Mouse (Mus musculus) gastrocnemius, postnatal 10 days (tissue): ENCODE data around the gene Spg11. TPM values are rescaled to one million over a fixed set of nuclear protein-coding genes. Genes with fewer than 3 reads are reported as not detected.

Source experiments
- DNase-seq: peaks from one replicate; pipeline ENCODE4 v3.0.0; 2021; ENCODE audit warnings: mixed read lengths
- long read RNA-seq, 2 experiments: library from polyadenylated mRNA; stranded (forward); transcript quantifications; one replicate each; pipeline ENCODE4 v2.0.0; 2021
- total RNA-seq, 2 experiments: library from RNA; stranded (reverse); gene quantifications; 2 replicates each; pipeline ENCODE4 v1.2.3; 2021

Spg11 gene
- total RNA-seq = 1 to 10 TPM; 7.6 to 8.9 TPM
- long read RNA-seq, experiment 1, full-length matches to known transcripts = 7 of 14 reads
- long read RNA-seq, experiment 1, partial matches to known transcripts = 5 of 14 reads
- long read RNA-seq, experiment 1, other reads (novel, unspliced or antisense) = 2 of 14 reads
- long read RNA-seq, experiment 2, full-length matches to known transcripts = 3 of 9 reads
- long read RNA-seq, experiment 2, partial matches to known transcripts = 2 of 9 reads
- long read RNA-seq, experiment 2, other reads (novel, unspliced or antisense) = 4 of 9 reads

DNA sequence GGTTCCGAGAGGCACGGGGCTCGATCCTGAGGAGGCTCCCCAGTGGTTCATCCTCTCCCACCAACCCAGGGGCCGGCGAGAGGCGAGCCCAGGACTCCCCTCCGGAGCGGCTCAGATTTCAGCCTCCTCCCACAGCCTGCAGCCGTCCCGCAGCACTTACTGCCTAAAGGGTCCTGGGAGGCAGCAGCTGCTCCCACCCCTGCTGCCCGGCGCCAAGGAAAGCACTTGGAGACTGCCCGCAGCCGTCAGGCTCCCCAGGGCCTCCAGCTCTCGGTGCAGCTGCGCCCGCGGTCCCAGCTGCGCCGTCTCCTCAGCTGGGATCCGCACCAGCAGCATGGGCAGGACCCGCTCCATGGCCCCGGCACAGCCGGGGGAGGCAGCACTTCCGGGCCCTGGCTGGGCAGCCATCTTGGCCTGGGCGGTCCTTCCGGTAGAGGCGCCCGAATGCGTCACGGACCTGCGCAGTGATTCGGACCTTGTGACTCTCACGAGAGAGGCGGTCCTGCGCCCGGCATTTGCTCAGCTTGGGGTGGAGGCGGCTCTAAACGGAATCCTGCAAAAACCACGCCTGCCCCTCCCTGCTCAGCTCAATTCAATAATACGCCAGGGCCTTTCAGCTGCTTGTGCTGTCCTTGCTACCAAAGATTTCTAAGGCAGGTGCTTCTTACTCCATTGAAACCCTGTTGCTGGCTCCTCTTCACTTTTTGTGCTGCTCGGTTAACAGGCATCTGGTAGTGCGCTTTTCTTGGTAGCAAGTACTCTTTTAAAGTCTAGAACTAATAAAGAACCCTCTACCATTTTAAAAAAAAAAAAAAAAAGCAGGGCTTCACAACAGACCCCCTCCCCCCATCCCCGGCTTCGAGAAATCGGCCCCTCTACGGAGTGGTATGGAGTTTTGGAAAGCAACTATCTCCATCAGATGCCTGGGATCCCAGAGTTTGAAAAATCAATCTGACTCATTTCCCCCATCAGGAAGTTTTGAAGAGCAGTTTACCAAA, at the start of gene Spg11:
Gene Spg11 (minus strand): TSS at position 426 of the 998 bp plus-strand sequence.
- peak; percentile 97 for DNase-seq

- DNase-seq = no peak
Observed at GRCm38 (mm10) chr2:122164293-122164692, 46.1 kb upstream of the Spg11 start.

DNA sequence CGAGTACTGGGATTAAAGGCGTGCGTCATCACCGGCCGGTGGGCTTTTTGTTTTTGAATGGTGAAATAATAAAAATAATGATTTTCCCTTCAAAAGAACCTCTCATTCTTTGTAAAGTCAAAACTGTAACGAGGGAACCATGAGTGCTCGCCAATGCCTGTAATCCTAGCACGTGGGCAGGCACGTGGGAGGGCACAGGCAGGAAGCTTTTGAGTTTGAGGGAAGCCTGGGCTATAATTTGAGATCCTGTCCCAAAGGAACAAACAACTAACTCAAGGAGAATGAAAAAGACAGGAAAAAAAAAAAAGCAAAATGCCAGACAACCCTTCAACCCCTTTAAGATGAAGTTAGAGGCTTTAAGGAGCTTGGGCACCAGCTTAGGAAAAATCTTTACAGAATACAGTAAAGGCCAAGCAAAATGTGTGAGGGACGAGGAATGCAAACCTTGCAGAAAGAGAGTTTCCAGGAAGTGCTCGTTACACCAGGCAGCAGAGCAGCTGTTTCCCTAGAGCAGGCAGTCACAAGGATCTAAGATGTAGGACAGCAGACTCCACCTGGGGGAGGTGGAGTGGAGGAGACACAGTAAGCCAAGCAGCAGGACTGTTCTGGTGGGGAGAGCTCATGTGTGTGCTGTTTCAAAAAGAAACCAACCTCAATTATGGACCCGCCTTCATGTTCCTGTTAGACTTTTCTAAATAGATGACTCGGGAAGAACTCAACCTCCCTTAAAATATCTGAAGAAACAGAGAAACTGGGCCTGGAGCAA, 45.4 kb upstream of the Spg11 start:
- no peak for DNase-seq

GRCm38 (mm10) chr2:122162529-122162928, 44.3 kb upstream of the Spg11 start:
- no peak for DNase-seq

- DNase-seq = no peak
Observed at GRCm38 (mm10) chr2:122161542-122161941, 43.4 kb upstream of the Spg11 start.

DNA sequence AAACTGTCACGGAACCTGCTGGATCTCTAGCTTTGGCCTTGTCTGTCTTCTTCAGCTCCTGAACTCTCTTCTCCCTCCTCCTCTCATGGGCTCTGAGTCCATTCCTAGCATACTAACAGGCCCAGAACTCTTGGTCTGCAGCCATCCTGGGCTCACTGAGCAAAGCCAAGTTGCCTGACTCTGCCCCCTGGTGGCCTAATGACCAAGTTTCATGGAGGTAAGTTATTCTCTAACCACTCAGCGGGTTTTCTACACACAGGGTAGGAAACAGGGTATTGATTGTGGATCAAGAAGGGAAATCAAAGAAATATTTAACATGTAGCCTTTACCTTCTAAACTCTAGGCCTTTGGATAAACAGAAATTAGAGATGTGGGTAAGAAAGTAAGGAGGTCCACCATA, 42.5 kb upstream of the Spg11 start, which contains the start of gene Trim69:
Gene Trim69 (plus strand): TSS at position 21 of the 400 bp plus-strand sequence.
- peak; percentile 91 for DNase-seq

DNA sequence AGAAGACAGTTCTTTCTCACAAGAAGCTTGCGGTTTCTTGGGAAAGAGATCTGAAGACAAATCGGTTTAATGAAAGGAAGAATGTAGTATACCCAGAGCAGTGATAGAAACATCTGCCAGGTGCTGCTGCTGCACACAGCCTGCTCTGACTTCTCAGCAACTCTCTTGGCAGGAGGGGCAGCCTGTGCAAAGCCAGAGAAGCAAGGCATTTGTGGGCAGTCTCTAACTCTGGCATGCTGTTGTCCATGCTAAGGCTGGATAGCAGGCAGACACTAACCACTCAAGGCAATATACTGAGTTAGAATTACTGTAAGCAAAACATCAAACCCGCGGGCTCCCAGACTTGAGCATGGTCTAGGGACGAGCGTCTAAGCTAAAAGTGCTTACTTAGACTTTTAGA, 41.5 kb upstream of the Spg11 start:
- no peak for DNase-seq

DNA sequence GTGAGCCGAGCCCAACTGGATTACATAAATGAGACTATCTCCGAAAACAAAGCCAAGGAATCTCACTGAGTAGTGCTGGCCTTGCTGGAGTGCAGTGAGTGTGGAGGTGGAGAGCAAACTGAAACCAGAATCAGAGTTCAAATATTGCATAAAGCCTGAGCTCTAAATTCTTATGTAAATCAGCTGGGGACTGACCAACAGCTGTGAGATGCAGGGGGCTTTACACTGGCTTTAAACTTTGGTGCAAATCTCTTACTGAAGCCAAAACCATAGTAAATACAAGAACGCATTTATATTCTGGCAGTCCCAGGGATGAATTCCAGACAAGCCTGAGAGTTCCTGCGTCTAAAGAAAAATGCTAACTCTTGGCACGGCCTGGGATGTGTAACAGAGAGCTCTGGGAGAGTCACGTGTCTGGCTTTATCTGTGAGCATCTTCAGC, 40.2 kb upstream of the Spg11 start:
- no peak for DNase-seq

DNA sequence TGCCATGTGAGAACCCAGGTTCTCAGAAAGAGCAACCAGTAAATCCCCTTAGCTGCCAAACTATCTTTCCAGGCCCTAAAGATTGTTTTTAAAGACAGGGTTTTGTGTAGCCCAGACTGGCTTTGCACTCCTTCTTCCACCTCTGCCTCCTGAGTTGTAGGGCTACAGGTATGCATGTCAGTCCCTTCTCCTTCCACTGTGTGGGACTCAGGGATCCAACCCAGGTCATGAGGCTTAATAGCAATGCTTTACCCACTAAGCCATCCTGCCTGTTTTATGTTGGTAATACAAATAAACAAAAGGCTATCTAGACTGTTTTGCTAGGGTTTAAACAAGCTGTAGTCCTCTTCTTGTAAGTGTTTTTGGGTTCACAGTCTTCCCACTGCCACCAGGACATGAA, 39.4 kb upstream of the Spg11 start:
- no peak for DNase-seq

GRCm38 (mm10) chr2:122156051-122156700, 38.0 kb upstream of the Spg11 start:
- DNase-seq = no peak

DNA sequence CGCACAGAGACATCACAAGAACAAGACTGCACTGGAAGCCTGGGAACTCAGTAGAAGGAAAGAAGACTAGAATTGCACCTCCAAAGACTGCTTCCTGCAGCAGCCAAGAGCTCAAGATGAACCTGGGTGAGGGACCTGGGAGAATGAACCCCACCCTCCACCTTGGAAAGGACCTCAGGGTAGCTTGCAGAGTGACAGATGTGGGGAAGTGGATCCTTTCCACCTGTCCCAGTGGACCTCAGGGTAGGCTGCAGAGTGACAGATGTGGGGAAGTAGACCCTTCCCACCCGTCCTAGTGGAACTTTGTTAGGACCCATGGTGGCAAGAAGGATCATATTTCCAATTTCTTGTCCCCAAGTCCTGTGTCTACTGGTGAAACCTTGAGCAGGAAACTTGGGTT, 37.1 kb upstream of the Spg11 start:
- DNase-seq = no peak

DNA sequence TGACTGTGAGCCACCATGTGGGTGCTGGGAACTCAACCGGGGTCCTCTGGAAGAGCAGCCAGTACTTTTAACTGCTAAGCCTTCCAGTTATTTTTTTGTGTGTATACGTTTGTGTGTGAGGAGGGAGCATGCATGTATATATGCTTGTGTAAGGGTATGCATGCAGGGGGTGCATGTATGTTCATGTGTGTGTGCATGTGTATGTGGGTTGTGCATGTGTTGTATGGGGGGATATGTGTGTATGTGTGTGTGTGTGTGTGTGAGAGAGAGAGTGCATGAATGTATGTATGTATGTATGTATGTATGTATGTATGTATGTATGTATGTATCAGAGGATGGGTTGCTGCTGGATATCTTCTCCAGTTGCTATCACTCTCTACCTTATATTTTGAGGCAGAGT, 36.3 kb upstream of the Spg11 start:
- DNase-seq = no peak

GRCm38 (mm10) chr2:122153681-122154365, 35.6 kb upstream of the Spg11 start:
- DNase-seq = no peak

DNA sequence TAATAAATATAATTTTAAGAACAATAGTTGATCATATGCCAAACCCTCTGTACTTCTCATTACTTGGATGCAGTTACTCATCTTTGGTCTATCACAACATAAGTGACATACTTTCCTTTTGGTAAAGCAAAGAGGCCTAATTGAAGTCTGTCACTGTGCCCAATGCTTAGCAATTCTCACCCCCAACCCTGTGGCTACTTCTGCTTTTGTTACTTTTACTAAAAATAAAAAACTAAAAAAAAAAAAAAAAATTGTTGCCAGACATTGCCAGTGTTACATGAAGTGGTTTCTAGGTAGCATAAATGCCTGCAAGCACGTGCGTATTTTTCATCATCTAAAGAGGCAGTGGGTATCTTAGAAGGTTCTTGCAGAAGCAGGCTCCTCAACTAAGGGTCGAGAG, 34.7 kb upstream of the Spg11 start:
- no peak for DNase-seq

GRCm38 (mm10) chr2:122151221-122151620, 33.0 kb upstream of the Spg11 start:
- no peak for DNase-seq

DNA sequence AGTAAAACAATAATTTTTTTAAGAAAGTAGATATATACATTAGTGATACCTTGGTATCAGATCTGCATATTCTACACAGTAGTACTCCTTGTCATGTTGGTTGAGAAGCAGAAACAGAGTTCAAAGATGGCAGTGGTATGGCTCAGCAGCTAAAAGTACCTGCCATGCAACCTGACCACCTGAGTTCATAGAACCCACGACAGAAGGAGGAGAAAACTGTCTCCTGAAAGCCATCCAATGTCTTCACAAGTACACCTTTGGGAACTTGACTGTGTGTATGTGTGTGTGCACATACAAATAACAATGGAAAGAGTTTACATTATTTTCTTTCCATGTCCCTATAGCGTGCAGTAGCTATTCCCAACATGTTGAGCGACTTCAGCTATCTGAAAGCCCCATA, 31.5 kb upstream of the Spg11 start:
- DNase-seq = no peak

- no peak for DNase-seq
Observed at GRCm38 (mm10) chr2:122149316-122149715, 31.1 kb upstream of the Spg11 start.

DNA sequence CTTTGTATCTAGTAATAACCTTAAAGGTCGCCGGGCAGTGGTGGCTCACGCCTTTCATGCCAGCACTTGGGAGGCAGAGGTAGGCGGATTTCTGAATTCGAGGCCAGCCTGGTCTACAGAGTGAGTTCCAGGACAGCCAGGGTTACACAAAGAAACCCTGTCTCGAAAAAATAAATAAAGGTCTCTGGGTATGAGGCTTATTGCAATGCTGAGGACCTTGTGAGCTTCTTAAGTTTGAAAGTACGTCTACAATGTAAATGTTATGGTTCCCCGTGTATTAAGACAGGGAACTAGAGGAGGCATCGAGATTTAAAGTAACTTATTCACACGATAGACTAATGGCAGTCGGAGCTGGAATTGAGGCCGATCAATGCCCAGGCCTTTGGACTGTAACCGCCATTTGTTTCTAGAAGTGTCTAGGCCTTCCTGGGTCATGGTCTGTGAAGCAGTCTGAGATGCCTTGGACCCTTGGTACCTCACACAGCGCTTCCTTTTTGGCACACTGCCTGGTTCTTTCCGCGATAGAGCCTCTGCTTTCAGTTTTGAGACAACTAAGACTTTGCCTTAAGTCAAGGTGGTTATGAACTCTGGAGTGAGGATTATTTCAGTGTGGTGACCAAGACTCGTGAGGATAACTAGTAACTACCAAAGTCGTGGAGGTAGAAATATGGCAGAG, 30.2 kb upstream of the Spg11 start:
- peak; percentile 61 for DNase-seq

GRCm38 (mm10) chr2:122147508-122148241, 29.5 kb upstream of the Spg11 start, which contains the start of gene B2m:
B2m (plus strand) TSS chr2:122147686.
- peak; percentile 92 for DNase-seq

GRCm38 (mm10) chr2:122146687-122147086, 28.5 kb upstream of the Spg11 start:
- DNase-seq = no peak
